Mouse (Mus musculus) hindbrain, embryonic 13.5 days (tissue): ENCODE data around the gene Zcchc3. TPM values are rescaled to one million over a fixed set of nuclear protein-coding genes. Genes with fewer than 3 reads are reported as not detected.
"Not testable (repeated sequence)": the region's sequence is repeated elsewhere in the genome, so short reads cannot be mapped to it uniquely, and the experiment has no call there.

Experiments used
- ATAC-seq: fragments of 200-750 bp; cut with Nextera tagmentation; 2 replicates; pipeline ENCODE4 v1.8.0; 2017; ENCODE audit warnings: moderate TSS enrichment; ENCODE audit not compliant: low FRiP score
- H3K27ac ChIP-seq: fragments of 300-500 bp; sonication (generic); 2 replicates; pipeline ENCODE4 v1.5.1; 2015; ENCODE audit warnings: inconsistent platforms, mild to moderate bottlenecking, moderate library complexity
- H3K27me3 ChIP-seq: fragments of 300-500 bp; sonication (generic); 2 replicates; pipeline ENCODE4 v1.6.1; 2015; ENCODE audit warnings: mild to moderate bottlenecking, inconsistent platforms
- H3K36me3 ChIP-seq: fragments of 300-500 bp; sonication (generic); 2 replicates; pipeline ENCODE4 v1.6.1; 2015; ENCODE audit warnings: mild to moderate bottlenecking, inconsistent platforms
- H3K4me1 ChIP-seq: fragments of 300-500 bp; sonication (generic); replicated peaks from 2 replicates; pipeline ENCODE4 v1.6.1; 2015; ENCODE audit warnings: inconsistent platforms
- H3K4me2 ChIP-seq: fragments of 300-500 bp; sonication (generic); 2 replicates; pipeline ENCODE4 v1.6.1; 2015; ENCODE audit warnings: inconsistent platforms, mild to moderate bottlenecking, moderate library complexity
- H3K4me3 ChIP-seq: fragments of 300-500 bp; sonication (generic); 2 replicates; pipeline ENCODE4 v1.5.1; 2015; ENCODE audit warnings: mild to moderate bottlenecking, inconsistent platforms
- H3K9ac ChIP-seq: fragments of 300-500 bp; sonication (generic); 2 replicates; pipeline ENCODE4 v1.6.1; 2015; ENCODE audit warnings: mild to moderate bottlenecking, inconsistent platforms
- H3K9me3 ChIP-seq: fragments of 300-500 bp; sonication (generic); 2 replicates; pipeline ENCODE4 v1.6.1; 2016; ENCODE audit warnings: inconsistent platforms
- whole genome bisulfite sequencing: fragments of 180-500 bp; shearing (Covaris S2); methylation state at CpG from one replicate; pipeline ENCODE4 v1.1.7; 2015; 5-methylcytosine and 5-hydroxymethylcytosine counted together
- polyA plus RNA-seq: library from polyadenylated mRNA; unstranded; fragments of >200 nt; fragmentation: Nextera tagmentation; extraction: Ambion mirVana; gene quantifications from 2 replicates; pipeline ENCODE4 v1.2.1, GENCODE M21; 2015

The Zcchc3 gene
- polyA plus RNA-seq, 1 experiment from 2014 or later = 21.5 TPM

DNA sequence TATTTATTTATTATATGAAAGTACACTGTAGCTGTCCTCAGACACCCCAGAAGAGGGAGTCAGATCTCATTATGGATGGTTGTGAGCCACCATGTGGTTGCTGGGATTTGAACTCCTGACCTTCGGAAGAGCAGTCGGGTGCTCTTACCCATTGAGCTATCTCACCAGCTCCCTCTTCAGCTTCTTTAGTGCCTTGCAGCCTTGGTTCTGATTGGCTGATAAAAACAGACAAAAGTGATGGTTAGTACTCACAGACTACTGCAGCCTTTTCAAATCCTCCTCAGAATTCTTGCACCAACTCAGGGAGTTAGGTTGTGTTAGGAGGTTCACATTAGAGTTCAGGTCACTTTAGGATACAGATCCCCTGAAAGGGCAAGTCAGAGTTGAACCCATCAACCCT lies 13.7 kb upstream of the Zcchc3 start:
- H3K9me3 ChIP-seq, H3K27me3 ChIP-seq, H3K9ac ChIP-seq, H3K36me3 ChIP-seq, H3K4me2 ChIP-seq, H3K4me3 ChIP-seq, H3K27ac ChIP-seq, ATAC-seq: not testable (repeated sequence)
- WGBS = 83% methylated on average over 2 of the region's 2 CpGs
- peaks cover 11% of the 10 kb centered on the region for H3K4me1 ChIP-seq

GRCm38 (mm10) chr2:152427493-152427892 lies 12.7 kb upstream of the Zcchc3 start:
- ATAC-seq = no peak

DNA sequence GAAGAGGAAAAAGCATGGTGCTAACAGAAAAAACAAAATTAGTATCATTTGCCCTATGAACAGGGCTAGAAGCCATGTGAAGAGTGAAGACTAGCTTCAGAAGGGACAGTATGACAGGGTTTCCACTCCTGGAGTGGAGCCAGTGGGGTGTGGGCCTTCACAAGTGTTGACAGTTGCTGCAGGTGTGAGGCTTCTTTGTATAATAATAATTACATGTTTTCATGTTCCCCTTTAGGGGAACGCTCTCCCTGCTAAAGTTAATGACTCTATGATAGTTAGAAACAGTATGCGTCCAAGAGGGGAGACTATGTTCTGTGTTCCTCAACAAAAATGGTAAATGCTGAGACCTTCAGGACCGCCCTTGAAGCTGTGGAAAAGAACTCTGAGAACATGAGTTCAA lies 959 bp upstream of the Zcchc3 start:
- 97% methylated on average over 3 of the region's 3 CpGs for WGBS
- 0 out of 2 replicates have a peak overlapping the region, but pooled peaks have one; percentile 95 for H3K9ac ChIP-seq
- ATAC-seq = no peak
- H3K36me3 ChIP-seq = no peaks in the 10 kb centered on the region
- H3K4me3 ChIP-seq = peak overlapping the region; percentile 86
- H3K9me3 ChIP-seq = no peaks in the 10 kb centered on the region
- H3K27ac ChIP-seq = peak overlapping the region; percentile 96
- no peaks in the 10 kb centered on the region for H3K27me3 ChIP-seq
- H3K4me1 ChIP-seq = peaks cover 39% of the 10 kb centered on the region
- peak overlapping the region; percentile 97 for H3K4me2 ChIP-seq

More at GRCm38 (mm10) chr2:152427493-152427892, 12.7 kb upstream of the Zcchc3 start:
- H3K27me3 ChIP-seq = no peaks in the 10 kb centered on the region
- no peak overlapping the region for H3K27ac ChIP-seq
- no peaks in the 10 kb centered on the region for H3K9me3 ChIP-seq
- no peak overlapping the region; the same call in 1 of the 2 replicates for H3K4me3 ChIP-seq
- 5% methylated on average over 12 of the region's 12 CpGs for WGBS
- peak overlapping the region; percentile 55; the same call in 1 of the 2 replicates for H3K9ac ChIP-seq
- H3K4me1 ChIP-seq = peaks cover 11% of the 10 kb centered on the region
- H3K4me2 ChIP-seq = peak overlapping the region; percentile 39
- no peaks in the 10 kb centered on the region for H3K36me3 ChIP-seq

DNA sequence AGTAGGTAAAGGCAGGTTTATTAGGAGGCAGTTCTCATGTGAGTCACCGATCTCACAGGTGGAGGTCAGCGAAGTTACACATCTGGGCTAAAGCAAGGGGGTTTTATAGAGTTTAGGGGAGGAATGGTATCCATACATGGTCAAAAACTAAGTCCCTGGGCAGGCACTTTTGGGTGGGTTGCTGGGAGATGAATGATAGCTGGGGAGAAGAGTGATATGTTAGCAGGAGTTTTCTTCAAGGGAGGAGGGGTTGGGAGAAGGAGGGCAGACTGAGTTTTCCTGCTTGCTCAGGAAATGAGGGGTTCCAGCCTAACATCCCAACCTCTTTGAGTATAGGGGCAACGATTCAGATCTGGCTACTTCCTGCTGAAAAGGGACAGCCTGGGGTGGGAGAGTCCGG lies 460 bp upstream of the Zcchc3 start, which contains the start of gene 6820408C15Rik:
Gene 6820408C15Rik, plus strand, starts transcription at position 301 of the 400 bp plus-strand sequence.
- Histone ChIP-seq H3K9me3 (no peaks in the 10 kb centered on the region), H3K27me3 (no peaks in the 10 kb centered on the region), H3K27ac (peak within 1 kb of the TSS; percentile 96), H3K9ac (peak within 1 kb of the TSS; percentile 95), H3K4me2 (peak within 1 kb of the TSS; percentile 97), H3K36me3 (no peaks in the 10 kb centered on the region), H3K4me3 (peak within 1 kb of the TSS; percentile 86), H3K4me1 (peaks cover 44% of the 10 kb centered on the region)
- no peak for ATAC-seq
- WGBS = 37% methylated on average over 4 of the region's 4 CpGs

DNA sequence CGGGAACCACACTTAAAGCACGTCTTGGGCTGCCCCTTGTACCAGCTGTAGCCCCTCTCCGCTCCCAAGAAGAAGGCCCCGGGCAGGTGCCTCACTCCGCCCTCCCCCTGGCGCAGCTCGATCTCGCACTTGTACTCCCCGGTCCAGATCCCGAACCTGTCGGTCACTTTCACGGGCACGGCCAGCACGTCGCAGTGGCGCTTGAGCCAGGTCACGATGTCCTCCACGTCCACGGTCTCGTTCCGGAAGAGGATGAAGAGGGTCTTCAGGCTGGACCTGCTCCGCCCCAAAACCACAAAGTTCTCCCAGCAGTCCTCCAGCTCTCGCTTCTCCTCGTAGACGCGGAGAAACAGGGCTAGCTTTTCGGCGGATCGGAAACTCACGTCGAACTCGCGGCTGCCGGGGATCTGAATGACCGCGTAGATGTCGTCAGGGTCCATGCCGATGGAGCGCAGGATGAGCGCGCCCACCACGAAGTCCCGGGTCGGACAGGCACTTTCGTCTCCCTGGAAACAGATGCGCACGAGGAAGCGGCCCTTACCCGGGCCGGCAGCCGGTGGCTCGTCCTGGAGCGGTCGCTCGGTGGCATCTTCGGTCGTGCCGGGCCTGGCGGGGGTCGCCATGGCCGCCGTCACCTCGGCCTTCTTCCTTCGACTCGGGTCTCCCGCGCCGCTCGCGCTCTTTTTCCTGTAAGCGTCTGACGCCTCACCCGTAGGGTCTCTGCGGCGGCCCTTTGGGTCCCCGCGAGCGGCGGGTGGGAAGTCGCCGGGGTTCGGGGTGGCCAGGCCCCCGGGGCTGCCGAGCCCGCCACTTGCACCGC lies 852 bp downstream of the Zcchc3 start:
- ATAC-seq = peak; percentile 19; the same call in 1 of the 2 replicates
- Histone ChIP-seq H3K27ac (peak overlapping the region; percentile 96), H3K9me3 (no peaks in the 10 kb centered on the region), H3K4me3 (peak overlapping the region; percentile 86), H3K27me3 (no peaks in the 10 kb centered on the region), H3K9ac (peak overlapping the region; percentile 95), H3K36me3 (no peaks in the 10 kb centered on the region), H3K4me1 (peaks cover 55% of the 10 kb centered on the region), H3K4me2 (peak overlapping the region; percentile 97)
- under 1% methylated on average over 86 of the region's 86 CpGs for WGBS

DNA sequence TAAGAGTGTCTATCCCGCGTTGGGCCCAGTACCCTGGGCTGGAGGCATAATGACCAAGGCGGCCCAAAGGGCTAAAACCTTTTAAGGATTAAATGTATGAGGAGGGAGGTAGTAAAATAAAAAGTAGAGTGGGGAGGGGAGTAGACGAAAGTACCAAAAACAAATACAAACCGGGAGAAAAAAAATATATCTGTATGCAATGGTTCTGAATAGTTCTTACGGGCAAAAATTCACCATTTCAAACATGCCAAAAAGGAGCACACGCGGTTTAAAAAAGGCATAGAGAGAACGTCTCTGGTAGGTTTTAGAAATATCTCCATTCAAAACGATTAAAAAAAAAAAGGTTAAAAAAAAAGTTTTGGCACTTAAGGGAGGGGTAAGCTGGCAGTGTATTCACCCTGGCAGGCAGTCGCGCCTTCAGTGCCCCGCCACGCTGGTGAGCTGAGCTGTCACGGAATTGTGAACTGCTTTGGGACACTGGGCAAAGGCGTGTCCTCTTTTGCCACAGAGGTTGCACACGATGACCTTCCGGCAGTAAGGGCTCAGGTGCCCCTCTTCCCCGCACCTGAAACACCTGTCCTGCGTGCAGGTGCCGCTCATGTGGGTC lies 1.6 kb downstream of the Zcchc3 start:
- Histone ChIP-seq H3K36me3 (no peaks in the 10 kb centered on the region), H3K9me3 (no peaks in the 10 kb centered on the region), H3K4me3 (peak overlapping the region; percentile 86), H3K9ac (peak overlapping the region; percentile 95), H3K4me2 (peak overlapping the region; percentile 97), H3K27ac (peak overlapping the region; percentile 96), H3K27me3 (no peaks in the 10 kb centered on the region), H3K4me1 (peaks cover 55% of the 10 kb centered on the region)
- WGBS = under 1% methylated on average over 21 of the region's 21 CpGs
- ATAC-seq = no peak

DNA sequence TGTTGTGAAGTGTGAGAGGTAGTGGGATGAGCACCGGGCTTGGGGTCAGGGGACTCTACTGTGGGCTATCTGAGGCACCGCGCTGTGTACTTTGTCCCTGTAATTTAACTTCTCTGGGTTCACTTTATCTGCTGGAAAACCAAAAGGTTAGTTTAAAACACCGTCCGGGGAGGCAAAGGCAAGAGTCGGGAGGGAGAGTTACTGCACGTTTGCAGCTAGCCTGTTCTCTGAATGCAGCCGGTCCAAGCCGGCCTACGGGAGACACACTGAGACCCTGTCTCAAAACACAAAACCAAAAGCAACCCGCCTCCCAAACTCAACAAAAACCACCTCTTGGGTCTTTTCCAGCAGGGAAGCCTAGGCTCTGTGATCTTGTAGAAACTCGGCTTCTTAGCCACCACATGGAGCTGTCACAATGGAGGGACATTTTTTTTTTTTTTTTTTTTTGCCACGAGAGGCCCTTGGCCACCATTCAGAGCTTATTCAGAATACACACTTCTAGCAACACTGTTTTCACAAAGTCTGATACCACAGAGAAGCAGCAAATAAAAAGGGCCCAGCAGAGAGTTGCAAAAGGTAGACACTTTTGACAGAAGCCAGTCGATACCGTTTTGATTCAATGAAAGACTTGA lies 2.2 kb downstream of the Zcchc3 start:
- H3K27me3 ChIP-seq = no peaks in the 10 kb centered on the region
- peak overlapping the region; percentile 95 for H3K9ac ChIP-seq
- 4% methylated on average over 15 of the region's 15 CpGs for WGBS
- H3K4me1 ChIP-seq = peaks cover 55% of the 10 kb centered on the region
- H3K4me3 ChIP-seq = peak overlapping the region; percentile 86
- no peaks in the 10 kb centered on the region for H3K36me3 ChIP-seq
- ATAC-seq = no peak
- H3K4me2 ChIP-seq = peak overlapping the region; percentile 97
- H3K9me3 ChIP-seq = no peaks in the 10 kb centered on the region
- peak overlapping the region; percentile 96 for H3K27ac ChIP-seq

DNA sequence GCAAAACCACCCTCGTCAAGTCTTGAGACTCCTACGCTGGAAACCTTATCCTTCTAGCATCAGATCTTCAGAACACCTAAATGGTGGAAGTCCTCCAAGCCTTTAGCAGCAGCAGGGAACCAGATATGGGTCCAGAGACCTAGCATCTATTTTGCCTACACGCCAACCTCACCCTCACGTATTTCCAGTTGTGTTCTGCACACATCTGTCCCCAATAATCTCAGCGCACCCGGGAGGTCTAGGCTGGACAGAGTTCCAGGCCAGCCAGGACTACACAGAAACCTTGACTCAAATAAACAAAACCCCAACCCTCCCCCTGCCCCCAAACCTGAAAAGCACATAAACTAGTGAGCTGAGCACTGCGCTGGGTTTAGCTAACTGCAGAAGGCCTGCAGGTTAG lies 3.4 kb downstream of the Zcchc3 start:
- Histone ChIP-seq H3K27ac (peak overlapping the region; percentile 96), H3K9ac (peak overlapping the region; percentile 60), H3K4me2 (peak overlapping the region; percentile 97), H3K9me3 (no peaks in the 10 kb centered on the region), H3K27me3 (no peaks in the 10 kb centered on the region), H3K4me3 (peak overlapping the region; percentile 86), H3K4me1 (peaks cover 58% of the 10 kb centered on the region), H3K36me3 (no peaks in the 10 kb centered on the region)
- whole genome bisulfite sequencing = 10% methylated on average over 7 of the region's 7 CpGs
- ATAC-seq = no peak

DNA sequence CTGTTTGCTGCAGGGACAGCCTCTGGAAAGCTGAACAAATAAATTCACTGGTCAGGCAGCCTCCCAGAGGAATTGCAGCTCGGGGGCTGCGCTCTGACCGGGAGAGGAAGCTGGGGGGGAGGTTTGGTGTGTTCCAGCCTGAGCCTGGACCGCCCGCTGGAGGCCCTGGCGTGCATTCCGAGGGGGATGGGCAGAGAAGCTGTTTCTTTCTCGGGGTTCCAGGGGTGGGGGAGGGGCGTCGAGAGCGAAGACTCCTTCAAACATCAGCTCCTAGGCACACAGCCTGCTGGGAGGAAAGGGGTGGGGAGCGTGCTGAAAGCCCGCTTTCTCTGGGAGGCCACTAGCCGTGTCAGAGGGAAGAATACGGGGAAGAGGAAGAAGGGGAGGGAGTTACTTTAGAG lies 3.9 kb downstream of the Zcchc3 start:
- H3K4me2 ChIP-seq = peak overlapping the region; percentile 97

DNA sequence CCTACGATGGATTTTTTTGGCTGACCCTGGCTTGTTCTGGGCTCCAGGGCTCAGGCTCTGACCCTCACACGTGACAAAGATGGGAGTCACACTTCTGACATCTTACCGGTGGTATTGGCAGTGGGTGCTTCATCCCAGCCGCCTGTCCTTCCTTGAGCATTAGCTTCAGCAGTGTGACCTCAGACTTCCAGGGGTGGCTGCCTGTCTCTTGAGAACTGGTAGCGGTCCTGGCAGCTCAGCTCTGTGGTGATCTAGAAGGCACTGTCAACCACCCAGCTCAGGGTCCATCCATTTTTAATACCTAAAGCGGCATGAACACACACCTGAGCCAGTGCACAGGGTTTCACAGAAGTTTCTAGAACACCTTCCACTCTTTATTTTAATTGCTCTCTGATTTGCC lies 5.0 kb downstream of the Zcchc3 start:
- no peaks in the 10 kb centered on the region for H3K9me3 ChIP-seq
- H3K4me1 ChIP-seq = peaks cover 64% of the 10 kb centered on the region
- H3K4me3 ChIP-seq = no peak overlapping the region
- WGBS = 77% methylated on average over 6 of the region's 6 CpGs
- ATAC-seq = no peak
- no peaks in the 10 kb centered on the region for H3K27me3 ChIP-seq
- no peaks in the 10 kb centered on the region for H3K36me3 ChIP-seq
- no peak overlapping the region for H3K4me2 ChIP-seq
- H3K9ac ChIP-seq = no peak overlapping the region
- peak overlapping the region; percentile 96; the same call in 1 of the 2 replicates for H3K27ac ChIP-seq

More for the DNA sequence above, 3.9 kb downstream of the Zcchc3 start:
- Histone ChIP-seq H3K4me3 (peak overlapping the region; percentile 86), H3K27me3 (no peaks in the 10 kb centered on the region), H3K4me1 (peaks cover 62% of the 10 kb centered on the region), H3K9ac (peak overlapping the region; percentile 60), H3K36me3 (no peaks in the 10 kb centered on the region), H3K9me3 (no peaks in the 10 kb centered on the region), H3K27ac (peak overlapping the region; percentile 96)
- 1% methylated on average over 15 of the region's 15 CpGs for WGBS
- peak; percentile 55 for ATAC-seq

- peak overlapping the region; percentile 79 for H3K27ac ChIP-seq
- H3K4me2 ChIP-seq = peak overlapping the region; percentile 59
- peaks cover 36% of the 10 kb centered on the region for H3K4me1 ChIP-seq
- H3K4me3 ChIP-seq = peak overlapping the region; percentile 37
- peak; percentile 95 for ATAC-seq
- under 1% methylated on average over 19 of the region's 19 CpGs for WGBS
- H3K9ac ChIP-seq = peak overlapping the region; percentile 43
- no peaks in the 10 kb centered on the region for H3K36me3 ChIP-seq
- H3K9me3 ChIP-seq = no peaks in the 10 kb centered on the region
- no peaks in the 10 kb centered on the region for H3K27me3 ChIP-seq
Measured at GRCm38 (mm10) chr2:152406126-152406525, 8.7 kb downstream of the Zcchc3 start.

- H3K27me3 ChIP-seq = no peaks in the 10 kb centered on the region
- peak overlapping the region; percentile 86 for H3K4me3 ChIP-seq
- no peaks in the 10 kb centered on the region for H3K9me3 ChIP-seq
- H3K4me2 ChIP-seq = peak overlapping the region; percentile 97
- whole genome bisulfite sequencing = 0% methylated on average over 13 of the region's 13 CpGs
- peak overlapping the region; percentile 100 for H3K27ac ChIP-seq
- H3K36me3 ChIP-seq = 0 out of 2 replicates have a peak, but pooled peaks cover 2% of the 10 kb centered on the region
- H3K4me1 ChIP-seq = peaks cover 38% of the 10 kb centered on the region
- no peak; the same call in 1 of the 2 replicates for ATAC-seq
- H3K9ac ChIP-seq = peak overlapping the region; percentile 99
Measured at GRCm38 (mm10) chr2:152399122-152399542, 15.7 kb downstream of the Zcchc3 start.
